Mouse (Mus musculus) hindbrain, embryonic 16.5 days (tissue): Measurements from ENCODE around the gene Zic5. TPM values are rescaled to one million over a fixed set of nuclear protein-coding genes. Genes with fewer than 3 reads are reported as not detected.

Experiments
- ATAC-seq: fragments of 200-750 bp; cut with Nextera tagmentation; 2 replicates; pipeline ENCODE4 v1.8.0; 2017; ENCODE audit warnings: moderate TSS enrichment, moderate library complexity
- H3K27ac ChIP-seq: fragments of 300-500 bp; sonication (generic); 2 replicates; pipeline ENCODE4 v1.5.1; 2014; ENCODE audit warnings: low read depth, mild to moderate bottlenecking, control low read depth, low read length, moderate library complexity
- H3K27me3 ChIP-seq: fragments of 300-500 bp; sonication (generic); replicated peaks from 2 replicates; pipeline ENCODE4 v1.6.1; 2014; ENCODE audit warnings: low read length; ENCODE audit not compliant: control insufficient read depth, insufficient read depth
- H3K36me3 ChIP-seq: fragments of 300-500 bp; sonication (generic); 2 replicates; pipeline ENCODE4 v1.6.1; 2014; ENCODE audit warnings: mild to moderate bottlenecking, low read length, moderate library complexity, mixed read lengths; ENCODE audit not compliant: control insufficient read depth, insufficient read depth
- H3K4me1 ChIP-seq: fragments of 300-500 bp; sonication (generic); 2 replicates; pipeline ENCODE4 v1.6.1; 2014; ENCODE audit warnings: low read depth, low read length; ENCODE audit not compliant: control insufficient read depth, insufficient read depth
- H3K4me2 ChIP-seq: fragments of 300-500 bp; sonication (generic); 2 replicates; pipeline ENCODE4 v1.6.1; 2014; ENCODE audit warnings: mild to moderate bottlenecking, low read length, control low read depth, moderate library complexity
- H3K4me3 ChIP-seq: fragments of 300-500 bp; sonication (generic); 2 replicates; pipeline ENCODE4 v1.5.1; 2014; ENCODE audit warnings: mild to moderate bottlenecking, low read length, control low read depth, moderate library complexity
- H3K9ac ChIP-seq: fragments of 300-500 bp; sonication (generic); 2 replicates; pipeline ENCODE4 v1.6.1; 2014; ENCODE audit warnings: low read depth, mild to moderate bottlenecking, control low read depth, low read length, moderate library complexity
- H3K9me3 ChIP-seq: fragments of 300-500 bp; sonication (generic); 2 replicates; pipeline ENCODE4 v1.6.1; 2014; ENCODE audit warnings: mild to moderate bottlenecking, low read length, moderate library complexity; ENCODE audit not compliant: control insufficient read depth
- WGBS: fragments of 180-500 bp; shearing (Covaris S2); extraction: QIAGEN DNeasy Blood & Tissue Kit; methylation state at CpG from one replicate; pipeline ENCODE4 v1.1.7; 2014; 5-methylcytosine and 5-hydroxymethylcytosine counted together
- polyA plus RNA-seq: library from polyadenylated mRNA; unstranded; fragments of >200 nt; fragmentation: Nextera tagmentation; extraction: Ambion mirVana; gene quantifications from 2 replicates; pipeline ENCODE4 v1.2.1, GENCODE M21; 2015

Gene Zic5
- polyA plus RNA-seq, 1 experiment from 2014 or later, result 14.9 TPM

GRCm38 (mm10) chr14:122489041-122489440 lies 23.6 kb upstream of the Zic5 start:
- Histone ChIP-seq H3K36me3 (no peaks in the 10 kb centered on the region), H3K9ac (0 out of 2 replicates have a peak overlapping the region, but pooled peaks have one; percentile 13), H3K27me3 (peaks cover 27% of the 10 kb centered on the region), H3K27ac (no peak overlapping the region), H3K9me3 (no peaks in the 10 kb centered on the region), H3K4me1 (peaks cover 3% of the 10 kb centered on the region; the same call in 1 of the 2 replicates), H3K4me3 (no peak overlapping the region), H3K4me2 (peak overlapping the region; percentile 35; the same call in 1 of the 2 replicates)
- ATAC-seq, result no peak
- WGBS, result under 1% methylated on average over 5 of the region's 5 CpGs

GRCm38 (mm10) chr14:122487366-122487765 lies 21.9 kb upstream of the Zic5 start:
- H3K27ac ChIP-seq, result peak overlapping the region; percentile 51; the same call in 1 of the 2 replicates
- WGBS, result 13% methylated on average over 5 of the region's 5 CpGs
- no peaks in the 10 kb centered on the region for H3K9me3 ChIP-seq
- no peaks in the 10 kb centered on the region for H3K36me3 ChIP-seq
- peaks cover 34% of the 10 kb centered on the region for H3K27me3 ChIP-seq
- no peak for ATAC-seq
- H3K9ac ChIP-seq, result peak overlapping the region; percentile 9
- peak overlapping the region; percentile 31; the same call in 1 of the 2 replicates for H3K4me2 ChIP-seq
- no peak overlapping the region for H3K4me3 ChIP-seq
- H3K4me1 ChIP-seq, result peaks cover 3% of the 10 kb centered on the region; the same call in 1 of the 2 replicates

GRCm38 (mm10) chr14:122486611-122487010 lies 21.1 kb upstream of the Zic5 start:
- no peak overlapping the region for H3K4me3 ChIP-seq
- no peak overlapping the region for H3K4me2 ChIP-seq
- H3K9me3 ChIP-seq, result no peaks in the 10 kb centered on the region
- no peak overlapping the region for H3K9ac ChIP-seq
- no peak for ATAC-seq
- H3K27ac ChIP-seq, result no peak overlapping the region
- WGBS, result 17% methylated on average over 1 of the region's 1 CpGs
- peaks cover 37% of the 10 kb centered on the region for H3K27me3 ChIP-seq
- H3K4me1 ChIP-seq, result peaks cover 3% of the 10 kb centered on the region; the same call in 1 of the 2 replicates
- H3K36me3 ChIP-seq, result no peaks in the 10 kb centered on the region

- H3K4me3 ChIP-seq, result peak overlapping the region; percentile 18
- no peaks in the 10 kb centered on the region for H3K9me3 ChIP-seq
- H3K27ac ChIP-seq, result peak overlapping the region; percentile 75
- H3K27me3 ChIP-seq, result peaks cover 30% of the 10 kb centered on the region
- H3K9ac ChIP-seq, result peak overlapping the region; percentile 3; the same call in 1 of the 2 replicates
- H3K4me1 ChIP-seq, result peaks cover 2% of the 10 kb centered on the region; the same call in 1 of the 2 replicates
- no peak for ATAC-seq
- no peaks in the 10 kb centered on the region for H3K36me3 ChIP-seq
- H3K4me2 ChIP-seq, result peak overlapping the region; percentile 56
- 8% methylated on average over 12 of the region's 12 CpGs for WGBS
Observed at GRCm38 (mm10) chr14:122485635-122486181, 20.2 kb upstream of the Zic5 start.

- Histone ChIP-seq H3K9ac (peak overlapping the region; percentile 58), H3K4me1 (no peaks in the 10 kb centered on the region), H3K9me3 (no peaks in the 10 kb centered on the region), H3K4me2 (peak overlapping the region; percentile 56), H3K27me3 (peaks cover 33% of the 10 kb centered on the region), H3K4me3 (peak overlapping the region; percentile 18), H3K36me3 (no peaks in the 10 kb centered on the region), H3K27ac (peak overlapping the region; percentile 75)
- 4% methylated on average over 23 of the region's 24 CpGs for WGBS
- peak; percentile 58 for ATAC-seq
Observed at GRCm38 (mm10) chr14:122484844-122485551, 19.5 kb upstream of the Zic5 start.

- peak overlapping the region; percentile 28; the same call in 1 of the 2 replicates for H3K4me3 ChIP-seq
- peak overlapping the region; percentile 56 for H3K4me2 ChIP-seq
- H3K27me3 ChIP-seq, result peaks cover 33% of the 10 kb centered on the region
- ATAC-seq, result peak; percentile 7; the same call in 1 of the 2 replicates
- H3K36me3 ChIP-seq, result no peaks in the 10 kb centered on the region
- H3K4me1 ChIP-seq, result no peaks in the 10 kb centered on the region
- peak overlapping the region; percentile 75 for H3K27ac ChIP-seq
- WGBS, result 23% methylated on average over 4 of the region's 4 CpGs
- H3K9me3 ChIP-seq, result no peaks in the 10 kb centered on the region
- peak overlapping the region; percentile 58 for H3K9ac ChIP-seq
Observed at GRCm38 (mm10) chr14:122484458-122484843, 19.0 kb upstream of the Zic5 start.

- peak overlapping the region; percentile 28 for H3K4me3 ChIP-seq
- H3K27me3 ChIP-seq, result peaks cover 33% of the 10 kb centered on the region
- H3K36me3 ChIP-seq, result no peaks in the 10 kb centered on the region
- H3K9me3 ChIP-seq, result no peaks in the 10 kb centered on the region
- 10% methylated on average over 18 of the region's 18 CpGs for WGBS
- ATAC-seq, result no peak; the same call in 1 of the 2 replicates
- H3K4me2 ChIP-seq, result peak overlapping the region; percentile 56
- H3K9ac ChIP-seq, result peak overlapping the region; percentile 58
- peak overlapping the region; percentile 70 for H3K27ac ChIP-seq
- no peaks in the 10 kb centered on the region for H3K4me1 ChIP-seq
Observed at GRCm38 (mm10) chr14:122483556-122484421, 18.3 kb upstream of the Zic5 start.

- no peaks in the 10 kb centered on the region for H3K4me1 ChIP-seq
- H3K36me3 ChIP-seq, result no peaks in the 10 kb centered on the region
- H3K9ac ChIP-seq, result peak overlapping the region; percentile 67
- no peaks in the 10 kb centered on the region for H3K9me3 ChIP-seq
- peak overlapping the region; percentile 37 for H3K4me3 ChIP-seq
- 7% methylated on average over 5 of the region's 5 CpGs for WGBS
- peaks cover 35% of the 10 kb centered on the region for H3K27me3 ChIP-seq
- peak overlapping the region; percentile 56 for H3K4me2 ChIP-seq
- ATAC-seq, result no peak
- peak overlapping the region; percentile 86 for H3K27ac ChIP-seq
Observed at GRCm38 (mm10) chr14:122483024-122483385, 17.5 kb upstream of the Zic5 start.
